Mouse (Mus musculus): ENCODE measurements around the gene Rrad.

The Rrad gene

GRCm38 (mm10) chr8:104613119-104613518 is 18.0 kb downstream of the Rrad start:
- intact Hi-C loops (cut with DNase I) = no loop called here

GRCm38 (mm10) chr8:104611613-104612012 is 19.5 kb downstream of the Rrad start:
- intact Hi-C loops (cut with DNase I) = no loop called here

- intact Hi-C loops (cut with DNase I) = no loop called here
Observed at GRCm38 (mm10) chr8:104610185-104610766, 20.9 kb downstream of the Rrad start.

- intact Hi-C loops (cut with DNase I) = no loop called here
Observed at GRCm38 (mm10) chr8:104609222-104609621, 21.9 kb downstream of the Rrad start.

- intact Hi-C loops (cut with DNase I) = no loop called here
Observed at GRCm38 (mm10) chr8:104607944-104608343, 23.2 kb downstream of the Rrad start.

- intact Hi-C loops (cut with DNase I) = no loop called here
Observed at GRCm38 (mm10) chr8:104606329-104606728, 24.8 kb downstream of the Rrad start.

GRCm38 (mm10) chr8:104603245-104603593 is 27.9 kb downstream of the Rrad start:
- intact Hi-C loops (cut with DNase I) = loop anchor here (2.0 kb wide), 1 partner anchor 52 kb away; no protein-coding TSS in a partner anchor

- intact Hi-C loops (cut with DNase I) = loop anchor here (1.0 to 2.0 kb wide), 2 partner anchors 42 to 52 kb away; no protein-coding TSS in a partner anchor
Observed at GRCm38 (mm10) chr8:104602468-104603244, 28.5 kb downstream of the Rrad start.

GRCm38 (mm10) chr8:104601941-104602371 is 29.2 kb downstream of the Rrad start:
- intact Hi-C loops (cut with DNase I) = loop anchor here (1.0 to 2.0 kb wide), 2 partner anchors 42 to 53 kb away; no protein-coding TSS in a partner anchor

GRCm38 (mm10) chr8:104601386-104601785 is 29.7 kb downstream of the Rrad start:
- intact Hi-C loops (cut with DNase I) = no loop called here

GRCm38 (mm10) chr8:104598496-104598895 is 32.6 kb downstream of the Rrad start:
- intact Hi-C loops (cut with DNase I) = no loop called here

GRCm38 (mm10) chr8:104597656-104598055 is 33.5 kb downstream of the Rrad start:
- intact Hi-C loops (cut with DNase I) = no loop called here

- intact Hi-C loops (cut with DNase I) = no loop called here
Observed at GRCm38 (mm10) chr8:104595773-104596536, 35.2 kb downstream of the Rrad start.

- intact Hi-C loops (cut with DNase I) = no loop called here
Observed at GRCm38 (mm10) chr8:104594611-104595362, 36.3 kb downstream of the Rrad start.

- intact Hi-C loops (cut with DNase I) = no loop called here
Observed at GRCm38 (mm10) chr8:104593536-104594325, 37.4 kb downstream of the Rrad start.

GRCm38 (mm10) chr8:104592566-104592965 is 38.6 kb downstream of the Rrad start:
- intact Hi-C loops (cut with DNase I) = no loop called here

- intact Hi-C loops (cut with DNase I) = no loop called here
Observed at GRCm38 (mm10) chr8:104591856-104592255, 39.3 kb downstream of the Rrad start.

GRCm38 (mm10) chr8:104591133-104591834 is 39.8 kb downstream of the Rrad start, which contains the start of gene Pdp2:
Gene Pdp2 (plus strand): TSS chr8:104591451.
- intact Hi-C loops (cut with DNase I) = no loop called here

GRCm38 (mm10) chr8:104590284-104590683 is 40.8 kb downstream of the Rrad start:
- intact Hi-C loops (cut with DNase I) = no loop called here

- intact Hi-C loops (cut with DNase I) = no loop called here
Observed at GRCm38 (mm10) chr8:104584522-104584921, 46.6 kb downstream of the Rrad start.

Data from adrenal gland (tissue).